Mouse (Mus musculus) CD8-positive naive resting alpha-beta T cell, adult 2 months (primary cell): ENCODE measurements at regions not wholly inside any gene's neighbourhood (a gene's known extent, or its start where the extent isn't known, plus 50 kb on each side); places are given as distances from the start of the nearest gene placed in this dataset.

Source experiments
- DNase-seq, 2 experiments: peaks; one replicate each; pipeline ENCODE4 v3.0.0; 2022; ENCODE audit warnings: low read depth in 2 of 2, low spot score in 2 of 2

DNA sequence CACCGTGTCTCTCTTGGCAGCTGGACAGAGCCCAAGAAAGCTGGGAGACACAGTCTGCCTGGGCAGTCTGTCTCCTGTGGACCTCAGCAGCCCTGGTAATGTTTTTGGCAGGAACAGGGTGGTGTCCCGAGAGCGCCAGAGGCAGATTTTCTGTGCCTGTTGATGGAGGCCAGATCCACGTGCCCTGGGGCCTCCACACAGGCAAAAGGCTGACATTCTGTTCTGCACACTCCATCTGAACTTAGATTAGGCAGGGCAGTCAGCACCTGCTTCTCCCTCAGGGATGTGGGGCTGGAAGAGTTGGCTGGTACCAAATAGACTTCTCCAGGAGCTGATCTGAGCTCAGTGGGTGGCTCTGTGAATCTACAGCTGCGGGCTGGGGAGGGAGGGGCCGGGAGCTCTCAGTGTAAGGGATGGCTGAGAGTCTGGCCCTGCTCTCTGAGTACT lies 83.8 kb downstream of the Gadd45g start:
- no peak for DNase-seq

GRCm38 (mm10) chr13:51930931-51931330 lies 84.5 kb downstream of the Gadd45g start:
- no peak for DNase-seq

DNA sequence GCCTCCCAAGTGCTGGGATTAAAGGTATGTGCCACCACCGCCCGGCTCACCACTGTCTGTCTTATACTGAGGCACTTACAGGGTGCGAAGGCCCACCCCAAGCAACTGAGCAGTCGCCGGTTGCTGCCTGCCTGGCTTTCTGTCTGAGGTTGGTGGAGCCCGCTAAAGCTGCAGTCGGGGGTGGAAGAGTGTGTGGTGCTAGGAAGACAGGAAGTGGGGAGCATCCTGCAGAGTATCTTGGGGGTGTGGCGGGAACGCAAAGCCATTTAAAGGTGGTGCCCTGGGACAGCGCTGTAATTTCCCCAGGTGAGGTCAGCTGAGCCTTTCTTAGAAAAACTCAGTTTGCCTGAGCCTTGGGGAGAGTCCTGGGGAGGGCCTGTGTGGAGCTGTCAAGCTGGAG lies 89.3 kb downstream of the Gadd45g start:
- no peak for DNase-seq

GRCm38 (mm10) chr13:51936441-51936840 lies 90.0 kb downstream of the Gadd45g start:
- DNase-seq, result no peak

GRCm38 (mm10) chr13:51937898-51938297 lies 91.4 kb downstream of the Gadd45g start:
- DNase-seq, result no peak

GRCm38 (mm10) chr13:51939262-51939661 lies 92.8 kb downstream of the Gadd45g start:
- no peak for DNase-seq

DNA sequence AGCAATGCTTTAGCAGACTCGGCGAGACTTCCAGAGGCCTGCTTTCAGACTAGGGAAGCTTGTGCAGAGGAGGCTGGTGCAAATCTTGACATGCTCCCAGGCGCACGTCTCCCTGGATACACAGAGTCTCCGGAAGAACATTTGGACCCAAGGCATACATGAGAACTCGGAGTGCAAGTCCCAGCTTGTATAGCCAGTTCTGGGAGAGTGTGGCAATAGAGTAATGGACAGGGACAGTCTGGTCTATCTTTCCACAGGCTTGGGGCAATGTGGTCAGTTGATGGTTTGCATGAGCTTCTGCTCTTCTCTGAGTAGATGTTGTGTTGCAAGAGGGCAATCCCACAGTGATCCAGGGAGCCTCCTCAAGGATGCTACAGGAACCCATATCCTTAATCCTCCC lies 93.2 kb downstream of the Gadd45g start:
- no peak for DNase-seq

- no peak for DNase-seq
Measured at GRCm38 (mm10) chr13:51946171-51946570, 99.7 kb downstream of the Gadd45g start.

- no peak for DNase-seq
Measured at GRCm38 (mm10) chr13:51948896-51949295, 102.4 kb downstream of the Gadd45g start.

DNA sequence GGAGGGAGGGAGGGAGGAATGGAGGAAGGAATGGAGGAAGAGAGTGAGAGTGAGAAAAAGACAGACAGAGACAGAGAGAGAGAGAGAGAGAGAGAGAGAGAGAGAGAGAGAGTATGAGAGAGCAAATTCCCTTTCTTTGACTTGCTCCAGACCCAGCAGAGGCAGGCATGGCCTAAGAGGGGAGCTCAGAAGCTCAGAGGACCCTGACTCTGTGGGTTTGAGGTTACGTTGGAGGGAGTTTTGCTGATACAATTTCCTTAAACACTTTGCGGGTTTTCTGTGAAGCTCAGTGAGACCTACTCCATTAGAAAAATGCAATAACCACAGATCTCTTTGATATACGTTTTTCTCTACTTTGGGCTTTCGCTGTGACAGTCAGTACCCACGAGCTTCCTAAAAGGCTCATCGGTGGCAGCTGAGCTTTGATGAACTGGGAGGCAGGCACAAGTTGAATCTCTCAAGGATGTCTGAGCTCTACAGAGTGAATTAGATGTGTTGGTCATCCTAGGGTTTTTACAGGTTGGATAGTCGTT lies 105.1 kb downstream of the Gadd45g start:
- peak in 1 of 2 experiments; percentile 18 for DNase-seq

- DNase-seq, result no peak
Measured at GRCm38 (mm10) chr13:51953084-51953483, 106.6 kb downstream of the Gadd45g start.

DNA sequence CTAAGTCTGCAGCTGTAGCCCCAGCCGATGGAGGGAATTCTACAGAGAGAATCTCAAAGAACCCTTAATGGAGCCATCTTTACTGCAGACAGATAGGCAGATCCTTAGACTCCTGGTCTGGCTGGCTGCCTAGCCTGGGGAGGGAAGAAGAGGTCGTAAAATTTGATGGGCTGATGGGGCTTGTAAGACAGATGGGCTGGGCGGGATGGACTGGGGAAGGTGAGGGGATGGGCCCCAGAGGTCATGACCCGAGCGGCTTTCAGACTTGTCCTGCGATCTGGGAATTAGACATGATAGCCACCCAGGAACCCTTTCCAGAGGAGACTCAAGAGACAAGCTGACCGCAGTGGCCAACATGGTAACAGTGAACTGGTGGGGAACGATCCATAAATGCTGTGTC lies 107.1 kb downstream of the Gadd45g start:
- DNase-seq, result no peak

- no peak for DNase-seq
Measured at GRCm38 (mm10) chr13:51957101-51957500, 110.6 kb downstream of the Gadd45g start.

DNA sequence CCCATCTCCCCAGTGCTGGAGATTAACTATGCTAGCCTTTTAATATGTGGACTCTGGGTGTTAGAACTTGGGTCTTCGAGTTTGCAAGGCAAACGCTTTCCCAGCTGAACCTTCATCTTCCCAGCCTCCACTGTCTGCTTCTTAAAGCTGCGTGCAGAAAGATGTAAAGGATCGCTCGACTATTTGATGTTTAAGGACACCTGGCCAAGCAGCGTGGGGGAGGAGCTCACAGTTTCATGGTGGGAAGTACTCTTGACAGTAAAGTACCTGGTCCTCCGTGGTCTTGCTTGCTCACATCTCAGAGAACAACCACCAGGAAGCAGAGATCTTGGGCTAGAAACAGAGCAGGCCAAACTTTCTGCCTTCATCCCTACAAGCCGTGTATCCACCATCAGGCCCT lies 113.1 kb downstream of the Gadd45g start:
- no peak for DNase-seq

DNA sequence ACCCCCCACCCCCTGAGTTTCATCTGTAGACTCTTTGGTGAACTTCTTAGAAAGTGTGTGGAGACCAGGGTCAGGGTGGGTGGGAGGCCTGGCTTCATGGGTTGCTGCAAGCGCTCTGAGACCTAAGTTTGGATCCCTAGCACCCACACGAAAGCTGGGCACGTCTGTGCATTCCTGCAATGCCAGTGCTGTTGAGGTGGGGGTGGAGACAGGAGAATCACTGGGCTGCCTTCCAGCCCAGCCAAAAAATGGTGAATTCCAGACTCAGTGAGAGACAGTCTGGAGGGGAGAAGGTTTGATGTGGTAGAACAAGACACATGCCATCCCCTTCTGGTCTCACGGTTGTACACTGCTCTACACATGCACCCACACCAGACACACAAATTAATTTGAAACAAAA lies 113.8 kb downstream of the Gadd45g start:
- no peak for DNase-seq

DNA sequence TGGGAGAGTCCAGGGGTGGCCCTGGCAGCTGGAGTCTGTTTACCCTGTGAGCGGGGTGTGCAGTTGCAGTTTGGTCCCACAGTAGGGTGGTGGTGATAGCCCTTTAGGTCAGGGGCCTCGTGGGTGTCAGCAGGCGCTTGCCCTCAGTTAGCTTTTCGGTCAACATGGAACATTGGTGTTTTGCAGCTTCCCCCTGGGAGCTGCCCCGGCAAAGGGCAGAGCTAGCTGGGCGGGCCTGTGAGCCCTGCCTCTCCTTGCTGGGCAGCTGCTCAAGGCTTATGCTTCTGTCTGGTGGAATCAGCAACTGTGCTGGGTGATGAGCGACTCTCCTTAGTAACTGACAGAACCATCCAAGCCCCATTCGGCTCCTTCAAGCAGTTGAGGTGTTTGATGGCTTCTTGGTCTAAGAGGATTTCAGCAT lies 115.7 kb downstream of the Gadd45g start:
- no peak for DNase-seq

- no peak for DNase-seq
Measured at GRCm38 (mm10) chr13:51962676-51963075, 116.2 kb downstream of the Gadd45g start.

- DNase-seq, result no peak
Measured at GRCm38 (mm10) chr13:51963966-51964365, 117.5 kb downstream of the Gadd45g start.

- peak in 1 of 2 experiments; percentile 15 for DNase-seq
Measured at GRCm38 (mm10) chr13:51964416-51964815, 117.9 kb downstream of the Gadd45g start.

GRCm38 (mm10) chr13:51964921-51965320 lies 118.4 kb downstream of the Gadd45g start:
- DNase-seq, result no peak

GRCm38 (mm10) chr13:51968103-51968502 lies 121.6 kb downstream of the Gadd45g start:
- no peak for DNase-seq

GRCm38 (mm10) chr13:51968796-51969195 lies 122.3 kb downstream of the Gadd45g start:
- no peak for DNase-seq

DNA sequence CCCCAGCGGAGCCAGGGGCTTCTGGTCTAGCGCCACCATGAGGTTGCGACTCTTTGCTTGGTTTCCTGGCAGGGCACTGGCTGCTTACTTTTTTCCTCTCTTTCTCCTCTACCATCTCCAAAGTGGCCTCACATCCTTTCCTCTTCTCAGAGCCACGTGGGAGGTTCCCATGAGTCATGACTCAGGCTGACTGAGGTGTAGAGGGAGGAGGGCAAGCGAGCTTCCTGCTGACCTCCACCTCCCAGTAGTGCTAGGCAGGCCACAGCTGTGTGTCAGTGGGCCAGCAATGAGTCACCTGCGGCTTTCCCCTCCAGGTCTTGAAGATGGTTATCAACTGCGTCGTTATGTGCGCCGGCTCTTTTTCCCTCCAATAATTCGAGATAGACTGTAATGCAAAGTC lies 123.6 kb downstream of the Gadd45g start:
- no peak for DNase-seq
